7 mouse cellular contexts compared by ENCODE assay signal in the genomic region with DNA sequence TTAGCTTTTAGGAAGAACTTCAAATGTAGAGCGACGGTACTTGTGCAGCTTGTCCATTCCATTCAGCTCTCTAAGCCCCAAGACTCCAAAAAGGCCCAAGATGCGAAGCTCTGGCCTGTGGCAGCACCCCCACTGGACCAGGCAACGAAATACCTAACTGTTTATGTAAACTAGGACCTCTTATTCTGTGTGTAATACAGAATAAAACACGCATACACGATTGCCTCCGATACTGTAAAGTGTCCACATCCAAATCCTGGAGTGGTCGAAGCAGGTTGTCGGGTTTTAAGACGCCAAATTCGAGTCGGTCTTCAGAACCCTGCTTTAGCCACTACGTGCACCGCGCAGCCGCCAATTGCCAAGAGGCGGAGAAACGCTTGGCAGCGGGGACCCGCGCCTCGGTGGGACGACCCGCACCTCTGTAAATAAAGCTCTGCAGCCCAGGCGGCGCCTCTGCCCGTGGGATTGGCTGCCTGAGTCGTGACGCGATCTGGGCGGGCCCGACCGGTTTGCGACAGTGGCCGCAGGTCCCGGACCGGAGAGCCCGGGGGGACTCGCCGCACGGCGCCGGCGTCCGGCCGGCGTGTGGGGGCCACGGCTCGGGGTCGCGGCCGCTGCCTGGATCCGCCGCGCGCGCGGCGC. TPM values are rescaled to one million over a fixed set of nuclear protein-coding genes. Genes with fewer than 3 reads are reported as not detected.
A peak's percentile ranks its signal among the peaks of the same experiment; 100 is the strongest.
DNase-seq lines count a peak whose midpoint lies in the region; ATAC-seq and TF ChIP-seq lines count a peak whose summit lies in the region.

TSS of gene Tmem243 (plus strand) at position 462 of the 642 bp plus-strand sequence.

- peak; percentile 92 for ATAC-seq in intestine, postnatal 0 days
- ATAC-seq in midbrain, embryonic 12.5 days (ENCODE audit: low FRiP score, low read depth): peak; percentile 98

- peak within 1 kb of the TSS; percentile 99 for H3K9ac ChIP-seq in intestine, postnatal 0 days (ENCODE audit: low read depth, low read length)
- H3K9ac ChIP-seq in midbrain, embryonic 12.5 days (replicated peaks): peak within 1 kb of the TSS; percentile 87

- no peaks in the 10 kb centered on the region for H3K36me3 ChIP-seq in intestine, postnatal 0 days (ENCODE audit: control insufficient read depth, insufficient read depth)
- no peaks in the 10 kb centered on the region for H3K36me3 ChIP-seq in midbrain, embryonic 12.5 days
- no peaks in the 10 kb centered on the region for H3K36me3 ChIP-seq in small intestine, adult 2 months (ENCODE audit: control insufficient read depth, insufficient read depth, low read length)

- H3K4me3 ChIP-seq in intestine, postnatal 0 days (ENCODE audit: low read depth, low read length): peak within 1 kb of the TSS; percentile 99
- H3K4me3 ChIP-seq in midbrain, embryonic 12.5 days: peak within 1 kb of the TSS; percentile 91
- H3K4me3 ChIP-seq in small intestine, adult 2 months (ENCODE audit: low read depth, low read length): peak within 1 kb of the TSS; percentile 99

- H3K4me1 ChIP-seq in intestine, postnatal 0 days (replicated peaks; ENCODE audit: control insufficient read depth, insufficient read depth, low read length): no peaks in the 10 kb centered on the region
- peaks cover 11% of the 10 kb centered on the region for H3K4me1 ChIP-seq in midbrain, embryonic 12.5 days
- peaks cover 9% of the 10 kb centered on the region; the same call in 1 of the 2 replicates for H3K4me1 ChIP-seq in small intestine, adult 2 months (ENCODE audit: control insufficient read depth, insufficient read depth, insufficient read length, low read length)

- H3K9me3 ChIP-seq in intestine, postnatal 0 days (ENCODE audit: control insufficient read depth): no peaks in the 10 kb centered on the region
- no peaks in the 10 kb centered on the region; the same call in 1 of the 2 replicates for H3K9me3 ChIP-seq in midbrain, embryonic 12.5 days

- peak; percentile 93; the same call in 1 of the 2 replicates for TF ChIP-seq POLR2A in small intestine, adult 2 months (IDR thresholded peaks at IDR 0.05; ENCODE audit: low read depth, low read length)

- intact Hi-C loops in left cerebral cortex, postnatal 4 days (cut with DNase I): loop anchor here (2.0 kb wide), 1 partner anchor 110 kb away; no protein-coding TSS in a partner anchor

- WGBS in intestine, postnatal 0 days: under 1% methylated on average over 59 of the region's 59 CpGs
- under 1% methylated on average over 59 of the region's 59 CpGs for WGBS in midbrain, embryonic 12.5 days
- WGBS in small intestine, adult 2 months: under 1% methylated on average over 59 of the region's 59 CpGs

- peak; percentile 19; the same call in 1 of the 2 replicates for TF ChIP-seq CTCF in intestine, postnatal 0 days (IDR thresholded peaks at IDR 0.05; ENCODE audit: low read depth)
- no peak for TF ChIP-seq CTCF in small intestine, adult 2 months (IDR thresholded peaks at IDR 0.05; ENCODE audit: extremely low read depth, insufficient read length, insufficient replicate concordance, low read depth, low read length)

- peak within 1 kb of the TSS; percentile 98 for H3K27ac ChIP-seq in intestine, postnatal 0 days (ENCODE audit: low read depth, low read length)
- H3K27ac ChIP-seq in midbrain, embryonic 12.5 days (replicated peaks): peak within 1 kb of the TSS; percentile 30; the same call in 1 of the 2 replicates
- H3K27ac ChIP-seq in small intestine, adult 2 months (ENCODE audit: insufficient read depth, low read depth, low read length): peak within 1 kb of the TSS; percentile 85

- peak within 1 kb of the TSS; percentile 82 for H3K4me2 ChIP-seq in intestine, postnatal 0 days (replicated peaks; ENCODE audit: low read depth)
- H3K4me2 ChIP-seq in midbrain, embryonic 12.5 days (replicated peaks): peak within 1 kb of the TSS; percentile 82

- no peaks in the 10 kb centered on the region for H3K27me3 ChIP-seq in intestine, postnatal 0 days (replicated peaks; ENCODE audit: control insufficient read depth, insufficient read depth, low read length)
- peaks cover 15% of the 10 kb centered on the region for H3K27me3 ChIP-seq in midbrain, embryonic 12.5 days
- no peaks in the 10 kb centered on the region for H3K27me3 ChIP-seq in small intestine, adult 2 months (ENCODE audit: control insufficient read depth, insufficient read depth, low read length)

- DNase-seq in adrenal gland, adult 2 months: peak; percentile 97
- peak; percentile 88 for DNase-seq in embryo, embryonic 9.5 days (ENCODE audit: extremely low spot score)
- DNase-seq in gonadal fat pad, adult 2 months (ENCODE audit: low read depth): no peak
- DNase-seq in left cerebral cortex, postnatal 4 days: peak; percentile 91

RNA-seq across cellular contexts. Expression of gene Tmem243, which starts in this region (rescaled TPM):
- total RNA-seq in adrenal gland, adult 2 months (2021): 10 to 100 TPM; 27.0 to 53.8 TPM
- 19.6 and 22.5 TPM in 2 replicates for polyA plus RNA-seq in adrenal gland, adult 2 months (2012; rRNA removed)
- polyA plus RNA-seq in gonadal fat pad, adult 2 months (2012; rRNA removed): 40.1 and 41.4 TPM in 2 replicates
- polyA plus RNA-seq in intestine, postnatal 0 days (2015; fragmentation: Nextera tagmentation; extraction: Ambion mirVana): 116 and 117 TPM in 2 replicates
- 1 to 10 TPM; 3.5 to 3.9 TPM for total RNA-seq in left cerebral cortex, postnatal 4 days (2021)
- 24.5 and 26.3 TPM in 2 replicates for polyA plus RNA-seq in midbrain, embryonic 12.5 days (2016; fragmentation: Nextera tagmentation; extraction: Ambion mirVana)
- 29.4 and 80.0 TPM in 2 replicates for polyA plus RNA-seq in small intestine, adult 2 months (2012; rRNA removed)

Comparison
In these comparisons a context has a peak if more than half of its experiments do, and no peak if none do; other contexts are left out.
1. RNA of gene Tmem243 (total RNA-seq): 27.0 to 53.8 TPM in adrenal gland, adult 2 months; 3.5 to 3.9 TPM in left cerebral cortex, postnatal 4 days; every median in the first group is over 4 times any median in the second.
2. H3K27ac ChIP-seq: peak in every context shown above with its lines; median percentile 98 in intestine, postnatal 0 days; 85 in small intestine, adult 2 months; 30 in midbrain, embryonic 12.5 days.
3. Peak in every context shown above with its lines, with median percentiles within 50 percentile points of each other: H3K4me3 ChIP-seq.